Mouse (Mus musculus): ENCODE measurements around the gene Wdr93. TPM values are rescaled to one million over a fixed set of nuclear protein-coding genes. Genes with fewer than 3 reads are reported as not detected.
A peak's percentile ranks its signal among the peaks of the same experiment; 100 is the strongest.

Wdr93 gene
- polyA plus RNA-seq (2016; fragmentation: Nextera tagmentation; extraction: Ambion mirVana): 0.47 and 0.52 TPM in 2 replicates

- Histone ChIP-seq H3K27me3 (ENCODE audit: insufficient read depth, poor library complexity, severe bottlenecking) (peaks cover 7% of the 10 kb centered on the region), H3K27ac (peak within 1 kb of the TSS; percentile 85), H3K36me3 (0 out of 2 replicates have a peak, but pooled peaks cover 5% of the 10 kb centered on the region), H3K4me1 (replicated peaks) (peaks cover 15% of the 10 kb centered on the region), H3K4me3 (peak within 1 kb of the TSS; percentile 79), H3K9me3 (no peaks in the 10 kb centered on the region)
- 3% methylated on average over 46 of the region's 46 CpGs for WGBS
- DNase-seq (ENCODE audit: low spot score): peak; percentile 81
Observed at GRCm38 (mm10) chr7:79742659-79743536, at the start of gene Wdr93, which contains the start of gene Pex11a. TSS of gene Wdr93 (plus strand) at chr7:79743163. TSS of gene Pex11a (minus strand) at chr7:79743131.

DNA sequence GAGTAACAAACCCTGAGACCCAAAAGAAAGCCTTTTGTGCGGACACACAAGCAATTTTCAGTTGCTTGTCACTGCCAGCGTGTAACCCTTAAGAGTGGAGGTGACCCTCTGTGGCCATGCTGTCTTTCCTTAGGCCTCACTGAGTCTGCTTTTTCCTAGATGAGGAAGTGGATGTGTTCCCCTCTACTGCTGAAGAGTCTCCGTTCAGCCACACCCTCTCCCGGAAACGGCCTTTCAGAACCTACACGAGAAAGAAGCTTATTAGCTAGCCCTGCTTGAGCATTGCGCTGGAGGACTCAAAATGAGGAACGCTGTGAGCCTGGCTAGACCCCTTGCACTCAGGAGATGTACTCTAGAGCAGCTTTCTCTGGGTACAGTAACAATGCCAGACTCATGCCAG, 46.5 kb upstream of the Wdr93 start:
- Histone ChIP-seq H3K36me3 (peaks cover 100% of the 10 kb centered on the region), H3K27ac (no peak overlapping the region), H3K4me1 (replicated peaks) (no peaks in the 10 kb centered on the region), H3K4me3 (no peak overlapping the region), H3K9me3 (no peaks in the 10 kb centered on the region), H3K27me3 (ENCODE audit: insufficient read depth, poor library complexity, severe bottlenecking) (no peaks in the 10 kb centered on the region)
- WGBS: 93% methylated on average over 8 of the region's 8 CpGs
- DNase-seq (ENCODE audit: low spot score): no peak

- DNase-seq (ENCODE audit: low spot score): no peak
- H3K36me3 ChIP-seq: peaks cover 98% of the 10 kb centered on the region
- H3K27ac ChIP-seq: no peak overlapping the region
- no peak overlapping the region for H3K4me3 ChIP-seq
- WGBS: 86% methylated on average over 16 of the region's 16 CpGs
- no peaks in the 10 kb centered on the region for H3K27me3 ChIP-seq (ENCODE audit: insufficient read depth, poor library complexity, severe bottlenecking)
- H3K4me1 ChIP-seq (replicated peaks): no peaks in the 10 kb centered on the region
- H3K9me3 ChIP-seq: no peaks in the 10 kb centered on the region
Observed at GRCm38 (mm10) chr7:79702755-79703154, 40.2 kb upstream of the Wdr93 start.

DNA sequence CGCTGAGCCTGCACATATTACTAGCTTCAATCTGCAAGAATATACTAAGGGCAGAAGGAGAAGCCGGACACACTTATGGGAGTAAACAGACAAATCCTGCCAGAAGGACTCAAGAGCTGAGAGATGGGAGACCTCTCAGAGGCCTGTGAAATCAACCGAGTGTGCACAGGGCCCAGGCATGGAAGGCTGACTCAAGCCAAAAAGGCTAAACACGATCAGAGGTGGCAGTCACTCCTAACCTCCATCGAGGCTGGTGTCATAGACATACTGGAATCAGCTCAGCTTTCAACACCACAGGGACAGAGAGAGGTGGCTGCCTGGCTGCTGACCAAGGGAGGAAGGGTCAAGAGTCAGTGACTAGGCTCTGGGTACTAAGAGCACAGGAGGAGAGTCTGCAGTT, 37.8 kb upstream of the Wdr93 start:
- 89% methylated on average over 5 of the region's 5 CpGs for WGBS
- DNase-seq (ENCODE audit: low spot score): no peak
- H3K4me3 ChIP-seq: no peak overlapping the region
- no peak overlapping the region for H3K27ac ChIP-seq
- peaks cover 88% of the 10 kb centered on the region for H3K36me3 ChIP-seq
- H3K27me3 ChIP-seq (ENCODE audit: insufficient read depth, poor library complexity, severe bottlenecking): peaks cover 14% of the 10 kb centered on the region
- H3K4me1 ChIP-seq (replicated peaks): peaks cover 4% of the 10 kb centered on the region
- H3K9me3 ChIP-seq: no peaks in the 10 kb centered on the region

DNA sequence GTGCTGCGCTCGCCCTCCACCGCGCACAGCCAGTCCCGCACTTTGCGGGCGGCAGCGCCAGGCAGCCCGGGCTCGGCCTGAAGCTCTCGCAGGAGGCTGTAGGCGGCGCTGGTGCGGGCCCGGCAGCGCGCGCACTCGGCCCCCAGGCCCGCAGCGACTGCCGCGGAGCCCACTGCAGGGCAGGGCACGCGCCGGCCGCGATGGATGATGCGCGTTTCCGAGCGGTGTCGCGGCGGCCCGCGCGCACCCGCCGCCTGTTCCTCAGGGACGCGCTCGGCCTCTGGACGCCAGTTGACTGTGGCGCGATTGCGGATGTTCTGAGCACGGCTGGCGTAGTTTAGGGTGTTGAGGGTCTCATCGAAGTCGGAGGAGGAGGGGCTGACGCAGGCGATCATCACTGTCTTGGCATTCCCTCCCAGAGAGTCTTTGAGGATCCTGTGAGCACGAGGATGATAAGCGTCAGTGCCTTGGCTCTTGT, 32.8 kb upstream of the Wdr93 start:
- 1% methylated on average over 55 of the region's 55 CpGs for WGBS
- Histone ChIP-seq H3K27ac (peak overlapping the region; percentile 58), H3K36me3 (peaks cover 44% of the 10 kb centered on the region), H3K4me3 (peak overlapping the region; percentile 56), H3K9me3 (no peaks in the 10 kb centered on the region), H3K4me1 (replicated peaks) (peaks cover 21% of the 10 kb centered on the region), H3K27me3 (ENCODE audit: insufficient read depth, poor library complexity, severe bottlenecking) (peaks cover 38% of the 10 kb centered on the region)
- DNase-seq (ENCODE audit: low spot score): peak; percentile 76

GRCm38 (mm10) chr7:79710831-79711230, 32.1 kb upstream of the Wdr93 start:
- peak overlapping the region; percentile 56 for H3K4me3 ChIP-seq
- peaks cover 38% of the 10 kb centered on the region for H3K27me3 ChIP-seq (ENCODE audit: insufficient read depth, poor library complexity, severe bottlenecking)
- no peak overlapping the region for H3K27ac ChIP-seq
- 26% methylated on average over 17 of the region's 17 CpGs for WGBS
- peaks cover 40% of the 10 kb centered on the region for H3K36me3 ChIP-seq
- no peaks in the 10 kb centered on the region for H3K9me3 ChIP-seq
- peak; percentile 22 for DNase-seq (ENCODE audit: low spot score)
- H3K4me1 ChIP-seq (replicated peaks): peaks cover 28% of the 10 kb centered on the region

- peak within 1 kb of the TSS; percentile 87 for H3K27ac ChIP-seq
- H3K4me3 ChIP-seq: peak within 1 kb of the TSS; percentile 89
- H3K4me1 ChIP-seq (replicated peaks): peaks cover 28% of the 10 kb centered on the region
- WGBS: 1% methylated on average over 55 of the region's 55 CpGs
- peak; percentile 91 for DNase-seq (ENCODE audit: low spot score)
- no peaks in the 10 kb centered on the region for H3K9me3 ChIP-seq
- H3K36me3 ChIP-seq: peaks cover 6% of the 10 kb centered on the region; the same call in 1 of the 2 replicates
- peaks cover 56% of the 10 kb centered on the region for H3K27me3 ChIP-seq (ENCODE audit: insufficient read depth, poor library complexity, severe bottlenecking)
Observed at GRCm38 (mm10) chr7:79715187-79715981, 27.6 kb upstream of the Wdr93 start, which contains the start of gene Kif7. TSS of gene Kif7 (minus strand) at chr7:79715720.

DNA sequence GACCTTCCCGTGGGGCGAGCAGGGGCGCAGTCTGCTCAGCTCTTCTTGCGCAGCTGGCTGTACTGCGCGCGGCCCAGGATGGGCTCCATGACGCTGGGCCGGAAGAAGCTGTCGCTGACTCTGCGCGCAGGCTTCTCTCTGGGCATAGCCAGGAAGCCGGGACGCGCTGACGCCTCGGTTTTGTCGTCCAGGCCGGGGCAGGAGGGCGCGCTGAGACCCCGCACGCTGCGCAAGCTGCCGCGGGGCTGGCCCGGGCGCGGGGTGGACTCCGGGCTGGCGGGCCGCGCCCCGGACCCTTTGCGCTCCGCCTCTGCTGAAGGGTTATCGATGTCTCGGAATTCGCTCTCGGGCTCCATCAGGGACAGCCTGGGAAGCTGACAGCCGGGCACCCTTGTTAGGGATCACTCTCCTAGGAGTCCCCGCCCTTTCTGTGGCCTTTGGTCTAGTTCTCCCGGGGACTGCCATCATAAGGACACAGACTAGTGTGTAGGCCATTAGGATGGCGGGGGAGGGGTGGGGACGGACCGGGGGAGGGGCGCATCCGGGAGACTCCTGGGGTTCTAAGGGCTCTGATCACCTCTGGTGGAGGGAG, 21.5 kb upstream of the Wdr93 start:
- WGBS: under 1% methylated on average over 48 of the region's 48 CpGs
- peak overlapping the region; percentile 77 for H3K27ac ChIP-seq
- peak; percentile 69 for DNase-seq (ENCODE audit: low spot score)
- H3K27me3 ChIP-seq (ENCODE audit: insufficient read depth, poor library complexity, severe bottlenecking): peaks cover 83% of the 10 kb centered on the region
- peaks cover 12% of the 10 kb centered on the region for H3K4me1 ChIP-seq (replicated peaks)
- peak overlapping the region; percentile 64 for H3K4me3 ChIP-seq
- H3K36me3 ChIP-seq: no peaks in the 10 kb centered on the region
- H3K9me3 ChIP-seq: no peaks in the 10 kb centered on the region

DNA sequence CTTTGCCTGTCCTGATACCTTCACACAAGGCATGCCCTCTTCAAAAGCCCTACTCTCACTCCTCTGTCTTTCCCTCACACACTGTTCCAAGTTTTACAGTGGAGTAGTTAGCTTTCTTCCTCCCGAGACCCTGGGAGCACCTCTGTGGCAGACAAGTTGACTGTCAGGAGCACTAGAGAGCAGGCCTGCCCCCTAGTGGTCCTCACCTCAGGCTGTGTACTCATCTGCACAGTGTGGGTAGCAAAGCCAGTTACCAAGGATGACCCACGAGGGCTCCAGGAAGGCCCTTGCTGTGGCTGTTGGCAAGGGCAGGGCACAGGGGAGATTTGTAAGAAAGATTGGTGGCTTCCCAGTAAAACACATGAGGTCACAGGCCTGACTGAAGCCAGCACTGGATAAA, 15.9 kb upstream of the Wdr93 start:
- no peak overlapping the region for H3K4me3 ChIP-seq
- H3K27me3 ChIP-seq (ENCODE audit: insufficient read depth, poor library complexity, severe bottlenecking): peaks cover 64% of the 10 kb centered on the region
- 19% methylated on average over 2 of the region's 2 CpGs for WGBS
- peak; percentile 59 for DNase-seq (ENCODE audit: low spot score)
- peaks cover 1% of the 10 kb centered on the region for H3K4me1 ChIP-seq (replicated peaks)
- H3K27ac ChIP-seq: no peak overlapping the region
- no peaks in the 10 kb centered on the region for H3K9me3 ChIP-seq
- H3K36me3 ChIP-seq: no peaks in the 10 kb centered on the region

- H3K27me3 ChIP-seq (ENCODE audit: insufficient read depth, poor library complexity, severe bottlenecking): peaks cover 53% of the 10 kb centered on the region
- H3K9me3 ChIP-seq: no peaks in the 10 kb centered on the region
- 30% methylated on average over 6 of the region's 6 CpGs for WGBS
- peak; percentile 78 for DNase-seq (ENCODE audit: low spot score)
- H3K4me1 ChIP-seq (replicated peaks): no peaks in the 10 kb centered on the region; the same call in 1 of the 2 replicates
- no peak overlapping the region for H3K27ac ChIP-seq
- H3K36me3 ChIP-seq: no peaks in the 10 kb centered on the region
- no peak overlapping the region for H3K4me3 ChIP-seq
Observed at GRCm38 (mm10) chr7:79728219-79728618, 14.7 kb upstream of the Wdr93 start.

GRCm38 (mm10) chr7:79729169-79729568, 13.8 kb upstream of the Wdr93 start:
- Histone ChIP-seq H3K27me3 (ENCODE audit: insufficient read depth, poor library complexity, severe bottlenecking) (peaks cover 46% of the 10 kb centered on the region), H3K27ac (no peak overlapping the region), H3K9me3 (no peaks in the 10 kb centered on the region), H3K4me1 (replicated peaks) (no peaks in the 10 kb centered on the region; the same call in 1 of the 2 replicates), H3K4me3 (no peak overlapping the region), H3K36me3 (no peaks in the 10 kb centered on the region)
- peak; percentile 84 for DNase-seq (ENCODE audit: low spot score)
- 10% methylated on average over 8 of the region's 8 CpGs for WGBS

DNA sequence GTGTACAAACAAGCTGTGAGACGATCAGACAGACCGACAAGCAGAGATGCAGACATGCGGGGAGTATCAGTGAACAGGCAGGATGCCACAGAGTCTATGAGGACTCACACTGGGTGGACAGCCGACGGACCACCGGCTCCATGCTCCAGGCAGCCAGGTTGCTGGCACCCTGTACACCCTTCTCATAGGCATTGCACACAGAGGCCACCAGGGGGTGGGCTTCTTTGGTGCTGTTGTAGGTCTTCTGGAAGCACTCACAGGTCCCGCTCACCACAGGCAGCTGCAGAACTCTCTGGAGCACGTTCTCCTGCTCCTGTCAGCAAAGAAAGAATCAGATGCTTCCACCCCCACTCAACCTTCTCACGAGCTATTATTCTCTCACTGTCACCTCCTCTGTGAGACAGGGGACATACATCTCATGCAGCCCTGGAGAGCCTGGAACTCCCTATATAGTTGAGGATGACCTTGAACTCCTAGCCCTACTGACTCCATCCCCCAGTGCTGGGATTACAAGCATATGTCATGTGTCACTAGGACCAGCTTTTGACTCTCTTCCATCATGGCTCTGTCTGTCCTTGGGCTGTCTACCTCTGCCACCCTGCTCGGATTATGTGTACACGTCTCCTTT, 13.1 kb upstream of the Wdr93 start:
- Histone ChIP-seq H3K4me1 (replicated peaks) (no peaks in the 10 kb centered on the region; the same call in 1 of the 2 replicates), H3K27me3 (ENCODE audit: insufficient read depth, poor library complexity, severe bottlenecking) (peaks cover 46% of the 10 kb centered on the region), H3K4me3 (no peak overlapping the region), H3K36me3 (peaks cover 3% of the 10 kb centered on the region; the same call in 1 of the 2 replicates), H3K27ac (no peak overlapping the region), H3K9me3 (no peaks in the 10 kb centered on the region)
- no peak for DNase-seq (ENCODE audit: low spot score)
- 71% methylated on average over 11 of the region's 11 CpGs for WGBS
